Mouse (Mus musculus) frontal cortex, adult (tissue): Measurements from ENCODE around the gene Hacd1.
"Not testable (repeated sequence)": the region's sequence is repeated elsewhere in the genome, so short reads cannot be mapped to it uniquely, and the experiment has no call there.

Experiments used
- ATAC-seq: cut with Nextera tagmentation; 2 replicates; pipeline ENCODE4 v1.9.2; 2017; ENCODE audit warnings: mild to moderate bottlenecking, moderate library complexity, mixed read lengths; ENCODE audit not compliant: low TSS enrichment

Hacd1 gene

DNA sequence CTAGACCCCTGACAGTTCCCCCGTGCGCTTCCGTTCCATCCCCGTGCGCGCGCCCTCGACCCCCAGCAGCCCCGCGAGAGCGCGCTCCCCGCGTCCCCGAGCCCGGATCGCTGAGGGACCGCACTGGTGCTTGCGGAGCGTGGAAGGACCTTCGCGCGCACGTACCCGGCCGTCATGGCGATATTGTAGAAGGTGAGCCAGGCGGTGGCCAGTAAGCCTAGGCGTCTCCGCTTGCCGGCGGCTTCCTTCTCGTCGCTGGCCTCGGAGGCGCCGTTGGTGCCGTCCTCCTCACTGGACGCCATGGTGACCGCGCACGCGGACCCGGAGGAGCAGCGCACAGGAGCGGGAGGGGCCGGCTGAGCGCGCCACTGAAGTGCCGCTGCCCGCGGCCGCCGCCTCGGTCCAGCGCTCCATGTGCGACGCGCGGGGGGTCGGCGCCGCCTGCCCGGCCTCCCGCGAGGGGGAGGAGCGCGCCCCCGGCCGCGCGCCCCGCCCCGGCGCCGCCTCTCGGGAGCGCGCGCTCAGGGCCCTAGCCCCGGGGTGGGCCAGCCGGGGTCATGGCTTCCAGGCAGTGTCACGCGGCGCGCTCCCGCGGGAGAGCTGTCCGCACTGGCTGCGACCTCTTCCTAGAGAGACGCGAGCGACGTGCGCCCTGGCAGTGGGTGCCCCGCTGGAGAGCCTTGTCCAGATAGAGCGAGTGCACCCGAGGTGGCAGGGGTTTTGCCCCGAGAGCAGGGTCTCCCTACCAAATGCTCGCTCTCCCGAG, at the start of gene Hacd1:
Gene Hacd1 (minus strand): TSS at position 570 of the 766 bp plus-strand sequence.
- peak; percentile 89 for ATAC-seq

DNA sequence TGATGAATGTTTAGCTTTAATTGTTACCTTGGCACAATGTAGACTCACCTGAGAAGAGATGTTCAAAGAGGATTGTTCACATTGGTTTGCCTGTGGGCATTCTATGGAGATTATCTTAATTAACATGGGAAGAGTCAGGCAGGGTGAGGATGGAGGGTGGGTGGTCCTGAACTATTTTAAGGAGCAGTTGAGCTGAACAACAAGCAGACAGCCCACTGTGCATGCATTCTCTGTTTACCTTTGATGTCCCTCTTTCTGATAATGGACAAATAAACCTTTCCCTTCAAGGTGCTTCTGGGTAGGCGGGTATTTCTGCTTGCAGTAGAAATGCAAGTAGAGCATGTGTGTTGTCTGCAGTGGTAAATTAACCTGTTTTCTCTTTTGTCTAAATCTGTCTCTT, 48.0 kb upstream of the Hacd1 start:
- ATAC-seq = no peak

DNA sequence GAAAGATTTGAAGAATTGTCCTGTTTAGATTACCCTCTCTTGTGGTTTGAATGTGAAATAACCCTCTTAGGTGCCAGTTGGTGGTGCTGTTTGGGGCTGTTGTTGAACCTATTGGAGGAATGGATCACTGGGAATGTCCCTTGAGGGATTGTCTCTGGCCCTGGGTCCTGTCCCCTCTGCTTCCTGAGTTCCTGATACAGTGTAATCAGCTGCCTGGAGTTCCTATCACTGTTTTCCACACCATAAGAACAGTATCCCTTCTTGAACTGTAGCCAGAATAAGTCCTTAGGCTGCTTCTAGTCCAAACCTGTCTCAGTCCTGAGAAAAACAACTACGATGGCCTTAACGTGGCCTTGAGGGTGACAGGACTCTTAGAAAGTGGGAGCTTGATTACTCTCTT, 46.7 kb upstream of the Hacd1 start:
- no peak for ATAC-seq

DNA sequence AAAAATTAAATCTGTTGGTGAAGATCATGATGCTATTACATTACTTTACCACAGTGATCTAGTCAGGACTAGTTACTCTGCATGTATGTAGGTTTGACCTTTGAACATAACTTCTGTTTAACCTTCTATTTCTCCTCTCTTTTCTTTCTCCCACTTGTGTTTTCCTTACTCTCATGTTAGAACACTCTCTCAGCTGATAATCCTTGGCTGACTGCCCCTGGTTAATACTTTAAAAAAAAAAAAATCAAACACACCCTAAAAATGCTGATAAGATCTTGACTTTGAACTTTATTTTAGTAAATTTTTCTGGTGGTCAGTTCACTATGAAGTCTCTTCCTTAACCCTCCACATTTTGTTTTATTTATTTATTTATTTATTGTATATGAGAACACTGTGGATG, 44.6 kb upstream of the Hacd1 start:
- ATAC-seq = no peak

DNA sequence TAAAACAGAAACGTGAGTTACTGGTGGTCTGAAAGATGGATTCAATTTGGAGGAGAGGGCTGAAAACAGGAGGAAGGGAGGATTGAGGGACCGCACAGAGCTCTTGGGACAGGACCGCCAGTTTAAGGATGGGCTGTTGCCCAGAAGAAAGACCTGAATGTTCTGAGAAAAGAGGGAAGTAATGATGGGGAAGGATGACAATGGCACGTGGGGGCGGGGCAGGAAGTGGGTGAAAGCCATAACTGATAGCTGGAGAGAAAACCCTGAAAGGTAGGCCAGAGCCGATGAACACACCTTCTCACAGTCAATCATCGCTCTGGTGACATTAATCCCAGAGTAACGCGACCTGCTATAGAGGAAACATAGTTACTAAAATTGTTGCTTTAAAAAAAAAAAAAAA, 22.6 kb upstream of the Hacd1 start:
- ATAC-seq = not testable (repeated sequence)

DNA sequence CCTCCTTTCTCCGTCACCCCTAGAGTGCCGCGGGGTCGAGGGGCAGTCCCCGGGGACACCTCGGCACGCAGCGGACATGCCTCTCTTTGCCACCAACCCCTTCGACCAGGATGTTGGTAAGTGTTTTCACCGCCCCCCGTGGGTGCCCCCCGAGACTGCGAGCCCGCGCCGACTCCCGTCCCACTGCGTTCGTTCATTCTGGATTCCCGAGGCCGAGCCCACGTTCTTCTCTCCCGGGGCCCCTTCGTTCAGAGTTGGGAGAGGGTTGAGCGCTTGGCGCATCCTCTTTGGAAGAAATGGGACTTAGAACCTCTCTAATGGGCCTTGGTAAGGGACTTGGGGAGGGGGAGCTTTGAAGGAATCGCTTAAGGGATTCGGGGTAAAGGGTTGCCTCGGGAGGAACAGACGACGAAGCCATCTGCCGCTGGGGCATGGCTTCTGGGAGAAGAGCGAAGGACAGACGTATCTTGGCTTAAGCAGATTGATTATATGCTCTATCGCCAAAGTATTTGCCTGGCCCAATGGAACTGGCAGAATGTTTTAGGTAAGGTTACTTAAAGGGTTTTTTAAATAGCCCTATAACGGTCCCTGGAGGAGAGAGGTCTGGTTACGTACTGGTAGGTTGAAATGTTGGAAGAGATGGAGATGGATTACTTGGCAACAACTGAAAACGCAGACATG, 18.4 kb upstream of the Hacd1 start:
- no peak; the same call in 1 of the 2 replicates for ATAC-seq

DNA sequence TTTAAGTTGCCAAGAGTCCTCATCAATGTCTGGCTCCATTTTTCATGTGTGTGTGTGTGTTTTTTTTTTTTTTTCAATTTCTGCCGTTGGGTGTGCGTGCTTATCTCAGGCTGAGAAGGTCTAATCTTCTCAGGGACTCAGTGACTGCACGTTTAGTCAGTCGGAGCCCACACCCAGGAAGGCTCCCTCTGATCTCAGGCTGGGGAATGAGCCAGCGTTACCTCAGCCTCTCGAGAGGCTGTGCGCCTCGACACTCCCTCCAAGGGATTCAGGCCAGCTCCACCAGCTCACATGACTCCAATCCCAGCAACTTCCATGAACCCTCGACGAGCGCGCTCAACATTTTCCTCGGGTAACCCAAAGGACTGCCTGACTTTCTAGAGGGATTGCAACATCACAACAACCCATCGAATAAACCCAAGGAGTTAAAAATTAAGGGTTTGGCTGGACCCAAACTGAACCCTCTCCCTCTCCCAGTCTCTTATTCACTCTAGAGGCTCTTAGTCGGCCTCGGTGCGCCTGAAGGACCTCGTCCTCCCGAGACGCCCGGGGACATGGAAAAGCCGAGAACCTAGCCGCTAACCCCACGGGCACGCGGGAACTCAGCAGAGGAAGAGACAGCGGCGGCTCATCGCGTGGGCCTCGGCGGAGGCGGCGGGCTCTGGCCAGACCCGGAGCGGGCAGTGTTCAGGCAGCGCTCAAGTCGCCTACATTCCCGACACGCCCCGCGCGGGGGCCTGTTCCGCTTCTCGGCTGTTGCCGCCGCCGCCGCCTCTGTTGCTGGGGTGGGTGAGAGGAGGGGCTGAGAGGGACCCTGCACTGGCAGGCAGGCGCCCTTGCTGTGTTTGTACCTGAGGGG, 17.7 kb upstream of the Hacd1 start, which contains the start of gene Stam:
Gene Stam (plus strand): TSS at position 737 of the 859 bp plus-strand sequence.
- peak; percentile 94 for ATAC-seq

DNA sequence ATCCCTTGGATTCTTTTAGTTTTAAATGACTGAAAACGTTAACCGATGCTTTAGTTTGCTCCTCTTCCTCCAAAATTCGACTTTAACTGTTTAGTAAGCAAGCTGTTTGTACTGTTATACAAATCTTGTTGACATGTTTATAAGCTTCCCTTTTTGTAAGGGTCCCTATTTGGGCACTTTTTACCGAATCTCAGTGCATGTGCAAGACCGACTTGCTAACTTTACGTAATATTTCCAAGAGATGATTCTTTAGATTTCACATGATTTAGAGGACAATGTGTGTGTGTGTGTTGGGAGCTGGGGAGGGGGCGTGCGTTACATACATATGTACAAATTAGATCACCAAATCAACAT, 17.1 kb upstream of the Hacd1 start:
- peak; percentile 7 for ATAC-seq

DNA sequence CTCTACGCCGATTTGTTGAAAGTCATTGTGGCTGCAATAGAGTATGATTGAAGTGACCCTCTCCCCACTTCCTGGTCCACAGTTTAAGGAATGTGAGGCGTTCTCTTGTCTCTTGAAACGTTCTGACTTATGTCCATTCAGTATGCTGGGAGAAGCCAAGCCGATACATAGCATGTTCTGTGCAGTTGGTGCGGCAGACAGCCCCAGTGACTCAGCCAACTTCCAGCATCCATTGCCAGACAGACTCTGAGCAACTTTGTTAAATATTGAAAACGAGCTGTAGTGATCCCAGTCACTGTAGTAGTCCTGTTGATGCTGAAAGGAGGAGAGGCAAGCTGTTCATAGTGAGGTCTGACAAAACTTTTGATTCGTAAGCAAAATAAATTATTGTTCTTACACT, 14.5 kb upstream of the Hacd1 start:
- no peak for ATAC-seq

DNA sequence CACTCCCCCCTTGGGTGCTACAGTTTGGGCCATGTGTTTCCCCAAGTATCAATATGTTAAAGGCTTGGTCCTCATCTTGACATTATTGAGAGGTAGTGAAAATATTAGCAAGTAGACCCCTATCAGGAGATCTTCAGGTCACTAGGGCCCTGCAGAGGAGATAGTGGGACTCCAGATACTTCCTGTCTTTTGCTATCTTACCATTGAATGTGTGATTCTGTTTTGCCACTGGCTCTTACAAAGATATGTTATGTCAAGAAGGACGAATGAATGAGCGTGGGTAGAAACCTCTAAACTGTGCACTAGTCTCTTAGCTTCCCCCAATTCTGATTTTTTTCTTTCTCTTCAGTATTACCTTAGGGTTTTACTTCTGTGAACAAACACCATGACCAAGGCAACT, 13.1 kb upstream of the Hacd1 start:
- ATAC-seq = no peak

DNA sequence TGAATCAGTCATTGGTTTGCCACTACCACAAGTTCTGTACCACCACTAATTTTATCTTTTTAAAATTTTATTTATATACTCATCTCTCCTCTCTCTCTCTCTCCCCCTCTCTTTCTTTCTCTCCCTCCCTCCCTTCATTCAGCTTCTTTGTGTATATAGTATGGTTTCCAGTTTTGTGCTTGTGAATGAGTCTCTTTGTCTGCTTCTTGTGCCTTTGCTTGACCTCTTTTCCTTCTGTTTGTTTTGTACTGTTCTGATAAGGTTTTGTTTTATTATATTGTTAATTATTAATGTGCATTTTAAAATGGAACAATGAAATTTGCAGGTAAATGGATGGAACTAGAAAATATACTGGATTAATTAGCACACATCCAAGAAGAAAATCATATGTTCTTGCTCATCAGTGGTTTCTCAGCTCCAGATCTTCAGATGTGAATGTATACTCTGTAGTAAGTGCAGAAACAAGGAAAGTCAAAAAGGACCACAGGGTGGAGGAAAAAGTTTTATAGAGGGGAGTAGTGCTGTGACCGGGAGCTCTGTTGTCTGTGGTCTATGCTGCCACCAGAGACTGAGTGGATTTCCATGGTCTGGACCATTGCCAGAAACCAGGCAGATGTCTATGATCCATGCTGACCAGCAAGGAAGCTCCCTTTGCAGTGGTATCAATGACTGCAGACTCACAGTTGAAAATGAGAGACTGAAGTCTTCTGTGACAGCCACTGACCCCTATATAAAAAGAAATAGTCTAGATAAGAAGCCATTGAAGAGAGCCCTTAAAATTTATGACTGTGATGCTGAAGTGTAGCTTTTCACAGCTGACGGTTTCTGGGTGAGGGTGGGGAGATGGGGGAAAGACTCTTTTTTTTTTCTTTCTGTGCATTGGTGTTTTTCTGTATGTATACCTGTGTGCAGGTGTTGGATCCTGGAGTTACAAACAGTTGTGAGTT, 10.0 kb upstream of the Hacd1 start:
- no peak for ATAC-seq

DNA sequence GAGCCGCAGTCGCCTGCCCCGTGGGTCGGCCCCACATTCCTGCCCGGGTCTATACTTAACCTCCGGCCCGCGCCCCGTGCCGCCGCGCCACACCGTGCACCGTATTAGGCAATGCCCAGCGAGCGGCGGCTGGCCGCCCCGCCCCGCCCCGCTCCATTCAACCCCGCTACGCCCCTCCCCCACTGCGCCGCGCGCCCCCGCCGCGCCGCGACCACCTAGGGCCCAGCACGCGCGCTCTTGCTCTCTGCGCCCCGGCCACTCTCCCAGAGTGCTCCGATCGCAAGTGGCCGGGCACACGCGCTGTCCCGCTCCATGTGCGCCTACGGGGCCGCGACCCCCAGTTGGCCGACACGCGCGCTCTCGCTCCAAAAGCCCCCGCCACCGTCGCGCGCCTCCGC, 768 bp downstream of the Hacd1 start:
- ATAC-seq = peak; percentile 42

DNA sequence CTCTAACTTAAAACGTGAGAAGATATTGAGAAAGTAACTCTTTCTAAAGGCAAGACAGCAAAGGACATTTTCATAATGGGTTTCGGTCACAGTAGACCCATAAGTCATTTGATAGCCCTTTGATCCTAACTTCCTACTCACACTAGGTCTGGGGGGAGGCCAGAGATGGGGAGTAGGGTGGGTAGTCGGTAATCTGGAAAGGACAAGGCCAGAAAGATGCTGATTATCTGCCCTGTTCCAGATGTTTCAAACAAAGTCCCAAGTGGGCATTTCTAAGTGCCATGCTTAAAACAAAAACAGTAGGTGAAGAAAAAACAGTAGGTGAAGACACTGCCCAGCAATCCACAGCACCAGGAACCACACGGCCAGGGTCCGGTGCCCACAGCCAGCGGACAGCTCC, 1.2 kb downstream of the Hacd1 start:
- no peak for ATAC-seq

DNA sequence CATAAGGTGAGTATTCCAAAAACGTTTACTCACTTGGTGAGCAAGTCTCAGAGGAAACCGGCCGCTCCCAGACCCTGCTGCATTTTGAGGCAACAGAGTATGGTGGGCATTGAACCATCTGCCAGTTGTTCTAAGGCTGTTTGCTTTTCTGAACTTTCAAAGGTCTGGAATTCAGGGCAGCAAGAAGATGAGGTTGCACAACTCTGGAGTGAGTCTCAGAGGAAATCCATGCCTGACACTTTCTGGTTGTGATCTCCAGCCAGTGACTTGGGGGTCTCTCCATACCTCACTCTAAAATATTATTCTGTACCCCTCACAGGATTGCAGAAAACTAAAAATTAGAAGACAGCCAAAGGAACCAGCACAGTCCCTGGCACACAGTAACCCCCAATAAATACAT, 1.8 kb downstream of the Hacd1 start:
- ATAC-seq = no peak

DNA sequence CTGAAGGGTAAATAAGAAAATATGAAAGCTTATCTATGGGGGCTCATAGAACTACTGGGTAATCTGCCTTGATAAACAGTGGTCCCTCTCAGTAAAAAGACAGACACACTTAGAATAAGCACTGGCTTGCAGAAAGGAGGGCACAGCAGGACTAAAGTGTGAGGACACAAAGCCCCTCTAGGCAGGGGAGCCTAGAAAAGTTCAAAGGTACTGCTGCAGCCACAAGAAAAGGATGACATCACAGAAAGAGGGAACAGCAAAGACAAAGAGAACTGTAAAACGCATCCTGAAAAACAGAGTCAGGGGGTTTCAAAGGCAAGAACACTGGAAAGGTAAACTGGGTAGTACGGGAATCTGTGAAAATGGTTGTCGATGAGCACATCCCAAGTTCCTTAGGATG, 2.3 kb downstream of the Hacd1 start:
- no peak for ATAC-seq

DNA sequence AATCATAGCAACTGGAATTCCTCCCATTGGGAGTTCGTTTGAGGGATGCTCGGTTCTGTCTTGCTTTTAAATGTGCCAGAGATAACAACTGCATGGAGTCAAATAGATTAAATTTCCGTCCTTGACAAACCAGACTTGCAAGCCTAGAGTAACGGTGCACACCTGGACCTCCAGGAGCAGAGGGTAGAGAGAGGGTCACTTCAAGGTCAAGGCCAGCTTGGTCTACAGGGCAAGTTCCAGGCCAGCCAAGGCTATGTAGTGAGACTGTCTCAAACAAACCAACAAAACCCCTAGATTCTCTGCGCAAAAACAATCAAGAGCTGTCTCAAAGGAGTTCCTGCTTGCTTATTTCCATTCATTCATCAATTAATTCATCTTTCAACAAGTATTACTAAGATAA, 7.1 kb downstream of the Hacd1 start:
- peak; percentile 27; the same call in 1 of the 2 replicates for ATAC-seq

DNA sequence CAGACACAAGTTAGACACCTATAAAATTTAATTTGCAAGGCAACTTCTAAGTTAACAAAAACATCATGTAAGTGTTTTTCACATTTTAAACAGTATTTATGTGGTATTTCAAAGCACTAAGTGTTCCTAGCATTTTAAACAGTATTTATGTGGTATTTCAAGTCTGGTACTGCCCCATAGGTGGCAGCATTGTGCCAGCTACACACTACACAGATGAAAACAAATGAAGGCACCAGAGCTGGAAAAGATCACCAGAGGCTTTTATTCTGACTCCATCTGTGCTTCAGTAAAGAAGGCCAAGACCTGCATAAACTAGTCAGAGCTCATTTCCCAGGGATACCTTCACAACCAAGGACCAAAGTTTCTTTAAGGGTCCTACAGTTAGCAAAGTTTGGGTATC, 7.6 kb downstream of the Hacd1 start:
- peak; percentile 99 for ATAC-seq

DNA sequence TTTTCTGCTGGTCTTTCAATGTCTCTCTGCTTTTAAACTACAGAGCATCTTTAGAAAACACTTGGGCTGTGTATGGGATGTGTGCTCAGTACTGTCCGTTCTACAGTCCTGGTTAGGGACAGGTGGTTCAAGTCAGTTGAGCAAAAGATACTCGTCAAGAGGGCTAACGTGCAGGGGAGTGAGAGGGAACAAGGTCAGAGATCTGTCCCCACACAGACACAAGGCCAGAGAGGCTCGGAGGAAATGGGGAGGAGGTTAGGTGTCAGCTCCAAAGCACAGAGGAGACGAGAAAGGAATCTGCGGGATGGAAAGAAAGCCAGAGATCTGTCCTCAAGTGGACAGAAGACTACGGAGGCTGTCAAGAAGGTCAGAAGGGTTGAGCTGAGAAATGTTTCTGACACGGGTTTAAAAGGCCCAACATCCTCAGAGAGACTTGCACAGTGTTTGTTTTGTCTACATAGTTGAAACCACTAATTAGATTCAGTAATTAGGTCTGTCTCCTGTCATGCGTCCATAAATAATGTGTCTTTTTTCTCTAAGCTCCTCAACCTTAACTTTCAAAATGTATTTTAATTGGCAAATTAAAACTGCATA, 12.3 kb downstream of the Hacd1 start:
- ATAC-seq = no peak

DNA sequence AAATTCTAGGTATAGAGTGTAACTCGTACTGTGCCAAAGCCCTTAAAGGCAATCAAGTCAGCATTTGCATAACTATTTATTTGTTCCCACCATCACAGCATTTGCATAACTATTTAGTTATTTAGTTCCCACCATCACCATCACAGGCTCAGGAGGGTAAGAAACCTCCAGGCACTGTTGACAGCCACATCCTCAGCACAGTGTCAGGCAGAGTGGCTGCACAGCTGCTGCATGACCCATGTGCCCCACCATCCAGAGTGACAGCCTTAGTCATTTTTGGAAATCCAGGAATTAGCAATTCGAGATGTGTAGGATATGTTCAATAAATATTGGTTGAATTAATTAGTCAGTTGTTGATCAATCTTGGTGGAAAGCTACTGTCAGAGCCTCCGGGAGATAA, 12.9 kb downstream of the Hacd1 start:
- ATAC-seq = no peak

DNA sequence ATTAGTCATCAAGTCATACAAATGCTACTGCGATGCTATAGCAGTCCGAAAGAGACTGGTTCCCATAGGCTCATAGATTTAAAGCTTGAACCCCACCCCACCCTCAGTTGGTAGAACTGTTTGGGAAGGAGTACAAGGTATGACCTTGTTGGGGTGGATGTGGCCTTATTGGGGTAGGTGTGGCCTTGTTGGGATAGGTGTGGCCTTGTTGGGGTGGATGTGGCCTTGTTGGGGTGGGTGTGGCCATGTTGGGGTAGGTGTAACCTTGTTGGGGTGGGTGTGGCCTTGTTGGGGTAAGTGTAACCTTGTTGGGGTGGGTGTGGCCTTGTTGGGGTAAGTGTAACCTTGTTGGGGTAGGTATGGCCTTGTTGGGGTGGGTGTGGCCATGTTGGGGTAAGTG, 14.7 kb downstream of the Hacd1 start:
- ATAC-seq = no peak

DNA sequence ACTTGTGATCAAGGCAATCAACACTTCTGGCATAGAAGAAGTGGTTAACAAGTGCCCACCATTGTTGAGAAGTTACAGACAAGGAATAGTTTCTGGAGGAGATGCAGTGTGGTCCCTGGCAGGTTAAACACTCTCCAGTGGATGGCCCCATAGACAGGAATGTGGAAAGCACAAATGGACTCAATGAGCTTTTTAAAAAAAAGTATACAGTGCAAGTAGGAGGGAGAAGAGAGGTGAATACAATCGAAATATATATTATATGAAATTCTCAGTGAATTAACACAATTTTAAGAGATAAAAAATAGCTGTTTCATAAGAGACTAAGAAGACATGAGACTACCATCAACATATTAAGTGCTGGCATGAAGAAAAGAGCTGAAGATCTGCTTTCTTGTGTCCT, 36.7 kb downstream of the Hacd1 start:
- no peak for ATAC-seq
